Mouse (Mus musculus): ENCODE results near the gene Bco1.

Bco1 gene

DNA sequence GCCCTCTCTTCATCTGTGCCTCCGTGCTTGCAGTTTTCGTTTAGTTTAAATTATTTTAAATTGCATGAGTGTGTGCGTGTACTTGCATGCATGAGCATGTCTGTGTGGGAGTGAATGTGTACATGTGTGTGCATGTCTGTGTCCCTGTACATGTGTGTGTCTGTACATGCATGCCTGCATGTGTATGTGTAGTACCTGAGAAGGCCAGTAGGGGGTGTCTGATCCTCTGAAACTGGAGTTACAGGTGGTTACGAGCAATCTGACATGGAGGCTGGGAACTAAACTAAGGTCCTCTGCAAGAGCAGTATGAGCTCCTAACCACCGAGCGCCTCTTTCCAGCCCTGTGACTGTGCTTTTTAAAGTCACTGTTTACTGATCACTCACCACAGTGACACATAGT, 52.9 kb downstream of the Bco1 start:
- no peak for DNase-seq (ENCODE audit: low spot score)

DNA sequence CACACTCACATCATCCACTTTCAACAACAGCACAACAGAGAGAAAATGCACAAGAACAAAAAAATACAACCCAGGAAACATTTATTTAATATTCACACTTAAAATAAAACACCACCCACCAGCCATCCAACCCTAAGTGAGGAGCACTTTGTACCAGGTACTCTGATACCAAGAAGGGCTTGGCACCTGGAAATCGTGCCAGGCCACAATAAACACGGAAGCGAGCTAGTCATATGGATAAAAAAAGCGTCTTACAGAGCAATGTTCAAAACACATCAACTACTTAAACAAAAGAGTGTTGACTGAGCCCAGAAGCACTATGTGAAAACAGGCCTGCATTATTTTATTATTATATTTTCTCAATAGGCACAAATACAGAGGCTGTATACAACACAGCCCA, 60.5 kb downstream of the Bco1 start:
- DNase-seq (ENCODE audit: low spot score): no peak

DNA sequence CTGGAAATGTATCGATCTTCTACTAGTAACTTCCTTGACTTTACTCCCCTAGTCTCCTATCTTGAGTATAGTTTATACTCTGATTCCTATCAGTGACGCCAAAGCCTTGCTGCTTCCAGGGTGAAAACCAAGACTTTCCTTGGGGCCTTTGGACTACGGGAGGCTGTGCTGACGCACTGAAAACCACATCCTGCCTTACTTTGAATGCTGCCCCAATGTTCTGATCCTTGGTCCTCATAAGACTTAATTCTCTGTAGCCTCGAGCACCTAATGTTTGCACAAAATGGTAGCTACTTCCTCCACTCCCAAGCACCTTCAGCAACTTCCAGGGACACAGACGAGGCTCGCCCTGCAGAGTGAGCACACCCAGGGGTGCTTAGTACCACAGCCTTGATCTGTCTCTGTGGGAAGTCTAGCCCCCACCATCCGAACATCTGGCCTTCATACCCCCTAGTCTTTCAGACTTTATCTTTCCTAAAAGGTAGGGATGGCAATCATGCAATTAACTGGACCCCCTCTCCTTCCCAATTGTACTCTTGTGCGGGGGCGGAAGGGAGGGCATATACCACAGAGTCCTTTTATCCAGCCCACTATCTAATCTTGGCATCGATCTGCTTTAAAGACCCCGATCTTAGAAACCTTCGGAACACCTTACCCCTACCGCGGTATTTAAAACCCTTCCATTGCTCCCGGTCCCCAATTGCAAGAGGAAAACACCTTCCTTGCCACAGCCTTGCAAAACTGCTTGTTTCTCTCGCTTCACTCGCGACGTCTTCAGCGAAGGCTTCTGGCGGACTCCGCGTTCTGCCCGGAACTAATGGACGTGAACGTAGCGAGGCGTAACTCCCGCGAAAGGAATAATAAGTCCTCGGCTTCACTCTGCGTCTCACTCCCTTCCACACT, 61.5 kb downstream of the Bco1 start:
- DNase-seq (ENCODE audit: low spot score): peak; percentile 61

DNA sequence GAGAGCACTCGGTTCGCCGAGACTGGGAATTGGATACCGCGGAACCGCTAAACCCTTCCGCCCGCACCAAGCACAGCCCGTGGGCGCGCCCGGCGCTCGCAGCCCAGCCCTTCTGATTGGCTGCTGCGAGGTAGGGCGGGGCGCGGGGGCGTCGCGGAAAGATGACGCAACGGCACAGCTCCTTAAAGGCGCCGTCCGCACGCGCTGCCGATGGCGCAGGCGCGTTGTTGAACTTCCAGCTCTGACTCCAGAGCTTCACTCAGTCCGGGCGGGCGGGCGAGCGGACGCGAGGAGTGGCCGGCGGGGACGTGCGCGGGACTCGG, 62.1 kb downstream of the Bco1 start:
- peak; percentile 96 for DNase-seq (ENCODE audit: low spot score)

DNA sequence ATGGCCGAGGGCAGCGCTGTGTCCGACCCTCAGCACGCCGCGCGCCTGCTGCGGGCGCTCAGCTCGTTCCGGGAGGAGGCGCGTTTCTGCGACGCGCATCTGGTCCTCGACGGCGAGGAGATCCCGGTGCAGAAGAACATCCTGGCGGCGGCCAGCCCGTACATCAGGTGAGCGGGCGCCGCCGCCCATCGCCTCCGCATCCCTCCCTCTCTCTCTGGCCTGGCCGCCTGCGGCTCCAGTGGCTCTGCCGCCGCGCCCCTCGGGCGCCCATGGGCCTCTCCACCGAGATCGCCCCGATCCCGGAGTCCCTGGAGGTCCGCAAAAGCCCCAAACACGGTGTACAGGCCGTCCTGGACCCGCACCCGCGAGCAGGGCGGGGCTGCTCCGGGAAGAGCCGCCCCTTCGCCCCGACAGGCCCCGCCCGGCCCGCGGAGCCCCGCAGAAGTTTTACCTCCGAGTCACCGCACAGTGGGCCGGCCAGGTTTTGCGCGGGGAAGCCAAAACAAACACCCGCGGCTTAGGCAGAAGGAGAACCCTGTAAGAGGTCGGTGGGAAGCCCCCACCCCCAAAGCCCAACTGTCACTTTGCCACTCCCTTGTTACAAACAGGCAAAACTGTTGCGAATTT, 62.6 kb downstream of the Bco1 start, which contains the start of gene Gan:
TSS of gene Gan (plus strand) at position 1 of the 627 bp plus-strand sequence.
- DNase-seq (ENCODE audit: low spot score): peak; percentile 46

GRCm38 (mm10) chr8:117159031-117159430, 63.4 kb downstream of the Bco1 start:
- DNase-seq (ENCODE audit: low spot score): no peak

DNA sequence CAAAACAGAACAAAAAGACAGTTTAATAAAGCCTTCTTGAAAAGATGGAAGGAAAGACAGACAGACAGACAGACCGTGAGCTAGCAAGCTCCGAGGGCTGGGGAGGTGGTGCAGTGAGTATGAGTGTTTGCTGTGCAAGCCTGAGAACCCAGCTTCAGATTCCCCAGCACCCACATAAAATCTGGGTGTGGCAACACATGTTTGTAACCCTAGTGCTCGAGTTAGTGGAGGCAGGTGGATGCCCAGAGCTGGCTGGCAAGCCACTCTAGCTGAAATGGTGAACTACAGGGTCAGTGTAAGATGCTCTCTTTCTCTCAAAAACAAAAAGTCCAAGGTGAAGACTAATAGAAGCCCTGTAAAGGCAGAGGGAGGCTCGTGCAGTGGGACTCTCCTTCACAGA, 69.3 kb downstream of the Bco1 start:
- DNase-seq (ENCODE audit: low spot score): no peak

- no peak for DNase-seq (ENCODE audit: low spot score)
Measured at GRCm38 (mm10) chr8:117165542-117165941, 69.9 kb downstream of the Bco1 start.

DNA sequence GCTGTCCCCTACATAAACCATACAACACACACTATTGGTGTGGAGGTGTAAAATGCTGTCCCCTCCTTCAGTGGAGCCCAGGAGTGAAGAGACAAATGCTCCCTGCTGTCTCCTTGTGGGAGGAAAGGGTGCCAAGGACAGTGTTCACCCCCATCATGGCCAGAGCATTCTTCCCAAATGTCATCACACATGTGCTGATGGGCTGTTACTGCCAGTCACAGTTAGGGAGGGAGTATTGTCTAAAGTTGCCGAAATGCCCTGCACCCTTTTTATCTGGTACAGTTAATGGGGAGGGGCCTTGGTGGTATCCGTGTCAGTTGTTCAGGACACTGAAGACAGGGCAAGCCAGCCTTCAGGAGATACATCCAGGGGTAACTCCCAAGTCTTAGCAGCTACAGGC, 70.9 kb downstream of the Bco1 start:
- no peak for DNase-seq (ENCODE audit: low spot score)

DNA sequence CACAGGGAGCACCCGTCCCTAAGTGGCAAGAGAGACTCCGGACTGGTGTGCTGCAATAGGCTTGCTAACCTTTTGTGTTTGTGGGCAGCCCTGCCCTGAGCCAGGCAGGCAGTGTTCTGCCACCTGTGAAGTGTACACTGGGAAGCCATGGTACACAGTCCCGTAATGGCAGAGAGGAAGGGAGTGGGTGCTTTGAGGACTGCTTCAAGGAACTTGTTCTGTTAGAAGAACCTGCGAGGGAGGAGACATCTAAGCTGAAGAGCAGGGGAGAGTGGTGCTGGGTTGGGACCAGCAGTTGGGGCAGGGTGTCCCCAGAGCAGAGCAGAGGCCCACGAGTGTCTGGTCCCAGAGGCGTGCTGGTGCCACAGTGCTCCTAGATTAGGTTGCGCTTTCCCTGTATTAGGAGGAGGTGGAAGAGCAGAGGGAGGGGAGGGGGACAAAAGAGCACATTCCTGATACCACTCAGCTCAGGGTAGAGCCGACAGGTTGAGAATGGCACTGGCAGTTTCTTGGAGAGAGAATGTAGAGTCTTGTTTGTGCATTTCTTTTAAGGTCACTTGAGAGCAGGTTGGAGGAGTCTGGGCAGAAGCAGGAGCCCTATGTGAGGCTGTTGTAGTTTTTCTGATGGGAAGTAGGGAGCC, 71.7 kb downstream of the Bco1 start:
- DNase-seq (ENCODE audit: low spot score): no peak

DNA sequence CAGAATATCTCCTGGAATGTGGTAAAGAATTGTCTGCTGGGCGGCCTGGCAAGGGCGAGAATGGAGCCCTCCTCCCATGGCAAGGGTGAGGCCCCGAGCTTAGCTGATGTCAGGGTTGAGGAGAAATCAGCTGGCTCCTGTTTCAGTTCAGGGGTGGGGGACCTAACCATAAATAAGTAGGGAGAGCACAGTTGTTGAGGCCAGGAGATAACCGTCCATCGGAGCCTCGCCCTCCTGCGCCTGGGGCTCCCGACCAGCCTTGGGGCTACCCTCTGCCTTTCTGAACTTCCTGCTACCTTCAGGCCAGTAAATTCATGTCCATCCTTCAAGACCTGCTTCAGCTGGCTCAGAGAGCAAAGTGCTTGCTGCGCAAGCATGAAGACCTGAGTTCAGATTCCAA, 72.7 kb downstream of the Bco1 start:
- no peak for DNase-seq (ENCODE audit: low spot score)

DNA sequence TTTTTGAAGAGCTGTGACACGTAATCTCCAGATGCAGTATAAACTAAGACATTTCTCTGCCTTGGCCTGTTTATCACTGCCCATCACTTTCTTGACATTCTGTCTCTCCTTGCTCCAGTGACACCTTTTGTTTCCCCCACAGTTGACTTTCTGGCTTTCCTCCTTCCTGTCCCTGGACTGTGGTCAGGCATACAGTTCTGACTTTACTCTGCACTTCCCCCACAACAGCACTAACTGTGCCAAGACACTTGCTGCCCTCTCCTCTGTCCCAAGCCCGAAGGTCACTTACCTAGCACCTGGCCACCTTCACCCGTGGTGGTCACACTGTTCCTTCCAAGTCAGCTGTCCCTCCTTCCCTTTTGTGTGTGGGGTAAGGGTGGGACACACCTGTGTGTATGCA, 76.2 kb downstream of the Bco1 start:
- DNase-seq (ENCODE audit: low spot score): no peak

GRCm38 (mm10) chr8:117172904-117173303, 77.2 kb downstream of the Bco1 start:
- DNase-seq (ENCODE audit: low spot score): no peak

DNA sequence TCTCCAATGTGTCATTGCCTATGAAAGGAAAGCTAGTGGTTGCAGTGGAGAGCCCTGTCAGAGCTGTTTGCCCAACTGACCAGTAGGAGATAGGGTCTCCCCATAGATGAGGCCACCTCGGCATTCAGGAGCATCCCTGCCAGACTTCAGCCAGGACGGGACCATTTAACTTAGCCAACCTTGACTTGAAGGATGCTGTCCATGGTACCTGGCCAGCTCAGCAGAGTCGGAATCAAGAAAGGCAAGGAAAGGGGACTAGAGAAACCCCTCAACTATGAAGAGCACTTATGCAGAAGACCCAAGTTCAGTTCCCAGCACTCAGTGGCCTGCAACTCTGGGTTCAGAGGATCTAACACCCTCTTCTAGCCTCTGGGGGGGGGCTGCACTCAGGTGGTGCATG, 78.0 kb downstream of the Bco1 start:
- no peak for DNase-seq (ENCODE audit: low spot score)

GRCm38 (mm10) chr8:117174536-117174935, 78.9 kb downstream of the Bco1 start:
- DNase-seq (ENCODE audit: low spot score): no peak

GRCm38 (mm10) chr8:117176308-117176707, 80.7 kb downstream of the Bco1 start:
- no peak for DNase-seq (ENCODE audit: low spot score)

DNA sequence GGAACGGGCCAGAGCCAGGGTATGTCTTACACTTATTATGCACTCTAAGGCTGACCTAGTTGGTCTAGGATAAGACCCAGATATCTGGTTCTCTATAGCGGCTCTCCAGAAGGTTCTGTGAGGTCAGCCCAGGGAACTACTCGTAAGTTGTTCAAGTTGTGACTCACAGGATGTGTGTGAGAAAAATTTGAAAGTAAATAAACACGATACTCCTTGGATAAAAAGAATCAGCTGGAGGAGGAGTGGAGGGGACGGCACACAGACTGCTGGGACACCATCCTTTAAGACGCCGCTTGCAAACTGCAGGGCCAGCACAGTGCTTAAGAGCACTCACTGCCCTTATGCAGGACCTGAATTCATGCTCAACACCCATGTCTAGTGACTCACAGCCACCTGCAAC, 81.6 kb downstream of the Bco1 start:
- DNase-seq (ENCODE audit: low spot score): no peak

DNA sequence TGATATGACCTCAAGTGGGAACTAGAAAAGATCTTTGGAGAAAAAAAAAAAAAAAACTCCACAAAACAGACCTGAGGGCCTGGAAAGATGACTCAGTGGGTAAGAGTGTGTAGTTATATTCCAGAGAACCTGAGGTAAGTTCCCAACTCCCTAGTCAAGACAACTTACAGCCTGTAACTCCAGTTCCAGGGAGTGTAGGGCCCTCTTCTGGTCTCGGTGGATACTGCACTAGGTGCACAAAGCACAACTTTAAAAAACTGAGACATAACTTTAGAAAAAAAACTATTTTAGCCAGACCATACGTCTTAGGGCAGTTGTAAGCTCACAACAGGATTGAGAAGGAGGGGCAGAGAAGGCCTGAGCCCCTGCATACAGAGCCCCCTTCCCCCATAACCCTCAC, 82.4 kb downstream of the Bco1 start:
- no peak for DNase-seq (ENCODE audit: low spot score)

GRCm38 (mm10) chr8:117178676-117179075, 83.0 kb downstream of the Bco1 start:
- DNase-seq (ENCODE audit: low spot score): no peak

GRCm38 (mm10) chr8:117182746-117183145, 87.1 kb downstream of the Bco1 start:
- DNase-seq (ENCODE audit: low spot score): no peak
